Mouse (Mus musculus) limb, embryonic 13.5 days (tissue): ENCODE measurements around the gene Vmn1r132. TPM values are rescaled to one million over a fixed set of nuclear protein-coding genes. Genes with fewer than 3 reads are reported as not detected.
"Not testable (repeated sequence)": the region's sequence is repeated elsewhere in the genome, so short reads cannot be mapped to it uniquely, and the experiment has no call there.

Source experiments
- ATAC-seq: fragments of 200-750 bp; cut with Nextera tagmentation; 2 replicates; pipeline ENCODE4 v1.8.0; 2017; ENCODE audit warnings: low read depth, moderate number of reproducible peaks, moderate TSS enrichment; ENCODE audit not compliant: low FRiP score
- H3K27ac ChIP-seq: fragments of 300-500 bp; sonication (generic); 2 replicates; pipeline ENCODE4 v1.5.1; 2015; ENCODE audit warnings: inconsistent platforms, mild to moderate bottlenecking, moderate library complexity
- H3K27me3 ChIP-seq: fragments of 300-500 bp; sonication (generic); 2 replicates; pipeline ENCODE4 v1.6.1; 2015; ENCODE audit warnings: mild to moderate bottlenecking, inconsistent platforms
- H3K36me3 ChIP-seq: fragments of 300-500 bp; sonication (generic); 2 replicates; pipeline ENCODE4 v1.6.1; 2015; ENCODE audit warnings: inconsistent platforms, mild to moderate bottlenecking, moderate library complexity
- H3K4me1 ChIP-seq: fragments of 300-500 bp; sonication (generic); 2 replicates; pipeline ENCODE4 v1.6.1; 2015; ENCODE audit warnings: inconsistent platforms
- H3K4me2 ChIP-seq: fragments of 300-500 bp; sonication (generic); replicated peaks from 2 replicates; pipeline ENCODE4 v1.6.1; 2015; ENCODE audit warnings: inconsistent platforms, mild to moderate bottlenecking, moderate library complexity
- H3K4me3 ChIP-seq: fragments of 300-500 bp; sonication (generic); 2 replicates; pipeline ENCODE4 v1.5.1; 2015; ENCODE audit warnings: moderate library complexity, mild to moderate bottlenecking, inconsistent platforms
- H3K9ac ChIP-seq: fragments of 300-500 bp; sonication (generic); 2 replicates; pipeline ENCODE4 v1.6.1; 2015; ENCODE audit warnings: mild to moderate bottlenecking, inconsistent platforms
- H3K9me3 ChIP-seq: fragments of 300-500 bp; sonication (generic); 2 replicates; pipeline ENCODE4 v1.6.1; 2016; ENCODE audit warnings: inconsistent platforms
- WGBS: fragments of 180-500 bp; shearing (Covaris S2); methylation state at CpG from one replicate; pipeline ENCODE4 v1.1.7; 2015; 5-methylcytosine and 5-hydroxymethylcytosine counted together
- polyA plus RNA-seq: library from polyadenylated mRNA; unstranded; fragments of >200 nt; fragmentation: Nextera tagmentation; extraction: Ambion mirVana; gene quantifications from 2 replicates; pipeline ENCODE4 v1.2.1, GENCODE M21; 2015

Vmn1r132 gene
- not detected in 2 replicates for polyA plus RNA-seq

DNA sequence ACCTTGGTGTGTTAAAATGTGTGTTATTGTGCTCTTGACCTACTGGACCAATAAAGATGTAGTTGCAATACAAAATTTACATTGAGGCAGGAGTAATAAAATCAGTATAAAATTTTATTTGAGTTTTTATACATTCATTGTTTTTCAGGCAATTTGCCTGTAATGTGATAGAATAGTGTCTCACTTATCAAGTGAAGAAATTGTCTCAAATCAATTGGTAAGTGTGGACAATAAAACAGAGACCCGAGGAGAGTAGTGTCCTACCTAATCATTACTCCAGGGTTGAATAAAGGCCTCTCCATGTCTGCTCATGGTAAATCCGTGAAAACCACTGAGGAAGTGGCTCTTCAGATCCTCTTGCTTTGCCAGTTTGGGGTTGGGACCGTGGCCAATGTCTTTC is at the start of gene Vmn1r132:
Gene Vmn1r132 (plus strand): TSS at position 301 of the 400 bp plus-strand sequence.
- H3K4me3 ChIP-seq, H3K4me1 ChIP-seq, H3K27me3 ChIP-seq, H3K9ac ChIP-seq, H3K36me3 ChIP-seq, H3K9me3 ChIP-seq, H3K27ac ChIP-seq, ATAC-seq, H3K4me2 ChIP-seq: not testable (repeated sequence)
- no CpG with 5 or more reads among the region's 3 CpGs for WGBS

Other genes starting within 250 kb of the Vmn1r132 start
- not detected in 2 replicates for gene Gm6882, start 181.3 kb upstream of the Vmn1r132 start, polyA plus RNA-seq
- not detected in 2 replicates for gene Vmn1r130, start 102.3 kb upstream of the Vmn1r132 start, polyA plus RNA-seq
- not detected in 2 replicates for gene Vmn1r131, start 68.0 kb upstream of the Vmn1r132 start, polyA plus RNA-seq
- not detected in 2 replicates for gene Gm4175, start 147.4 kb downstream of the Vmn1r132 start, polyA plus RNA-seq
- gene Gm4177, start 182.6 kb downstream of the Vmn1r132 start, polyA plus RNA-seq: not detected in 2 replicates
- gene Vmn1r135, start 218.3 kb downstream of the Vmn1r132 start, polyA plus RNA-seq: not detected in 2 replicates
- gene Gm5725, start 230.2 kb downstream of the Vmn1r132 start, polyA plus RNA-seq: not detected in 2 replicates